Mouse (Mus musculus) cerebellum, postnatal 4 days (tissue): ENCODE measurements at regions not wholly inside any gene's neighbourhood (a gene's known extent, or its start where the extent isn't known, plus 50 kb on each side); places are given as distances from the start of the nearest gene placed in this dataset.
"Not testable (repeated sequence)": the region's sequence is repeated elsewhere in the genome, so short reads cannot be mapped to it uniquely, and the experiment has no call there.

Experiments
- DNase-seq, 2 experiments: peaks; one replicate each; pipeline ENCODE4 v3.0.0; 2022; ENCODE audit warnings: low spot score in 2 of 2, mixed read lengths in 1 of 2

DNA sequence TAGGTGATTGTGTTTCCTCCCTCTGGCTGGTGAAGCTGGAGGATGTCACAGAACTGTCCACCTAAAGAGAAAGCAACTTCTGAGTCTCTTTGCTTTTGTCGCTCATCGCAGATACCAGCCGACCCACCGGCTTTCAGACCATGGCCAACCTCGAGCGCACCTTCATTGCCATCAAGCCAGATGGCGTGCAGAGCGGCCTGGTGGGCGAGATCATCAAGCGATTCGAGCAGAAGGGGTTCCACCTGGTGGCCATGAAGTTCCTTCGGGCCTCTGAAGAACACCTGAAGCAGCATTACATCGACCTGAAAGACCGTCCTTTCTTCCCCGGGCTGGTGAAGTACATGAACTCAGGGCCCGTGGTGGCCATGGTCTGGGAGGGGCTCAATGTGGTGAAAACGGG is 131.7 kb downstream of the Nuak1 start:
- not testable (repeated sequence) for DNase-seq

DNA sequence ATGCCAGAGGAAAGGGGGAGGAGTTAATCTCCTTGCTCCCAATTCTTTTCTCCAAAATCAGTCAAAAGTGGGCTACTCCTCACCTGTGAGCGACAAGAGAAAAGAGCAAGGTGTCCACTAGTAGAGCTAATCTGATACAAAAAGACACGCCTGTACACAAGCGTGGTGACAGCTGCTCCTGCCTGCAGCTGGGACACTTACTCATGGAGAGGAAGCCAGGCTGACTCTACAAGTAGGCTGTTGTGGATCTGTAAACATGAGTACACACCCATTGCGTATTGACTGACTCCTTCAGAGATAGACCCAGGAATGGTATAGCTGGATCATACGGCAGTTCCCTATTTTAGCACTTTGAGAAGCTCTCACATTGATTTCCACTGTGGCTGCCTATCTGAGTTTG is 129.7 kb downstream of the Nuak1 start:
- no peak for DNase-seq

DNA sequence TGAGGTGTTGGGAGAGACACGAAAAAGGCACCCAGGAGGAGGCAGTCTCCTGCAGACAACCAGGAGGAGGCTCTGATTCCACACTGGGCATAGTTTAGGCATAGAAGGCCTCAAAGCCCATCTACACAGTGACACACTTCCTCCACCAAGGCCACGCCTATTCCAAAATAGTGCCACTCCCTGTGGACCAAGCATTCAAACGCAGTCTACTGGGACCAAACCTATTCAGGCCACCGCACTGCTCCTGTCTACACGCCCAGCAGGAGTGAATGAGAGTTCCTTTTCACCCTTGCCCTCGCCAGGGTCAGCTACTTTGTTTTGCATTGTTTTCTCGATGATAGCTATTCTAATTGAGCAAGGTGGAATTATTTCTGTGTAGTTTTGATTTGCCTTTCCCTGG is 127.7 kb downstream of the Nuak1 start:
- no peak for DNase-seq

DNA sequence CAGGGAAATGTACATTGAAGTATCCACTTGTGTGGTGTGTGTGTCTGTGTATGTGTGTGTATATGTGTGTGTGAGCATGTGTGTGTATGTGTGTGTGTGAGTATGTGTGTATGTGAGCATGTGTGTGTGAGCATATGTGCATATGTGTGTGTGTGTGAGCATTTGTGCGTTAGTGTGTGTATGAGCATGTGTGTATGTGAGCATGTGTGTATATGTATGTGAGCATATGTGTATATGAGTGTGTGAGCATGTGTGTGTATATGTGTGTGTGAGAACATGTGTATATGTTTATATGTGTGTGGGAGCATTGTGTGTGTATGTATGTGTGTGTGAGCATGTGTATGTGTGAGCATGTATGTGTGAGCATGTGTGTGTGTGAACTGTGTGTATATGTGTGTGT is 123.5 kb downstream of the Nuak1 start:
- DNase-seq = no peak

DNA sequence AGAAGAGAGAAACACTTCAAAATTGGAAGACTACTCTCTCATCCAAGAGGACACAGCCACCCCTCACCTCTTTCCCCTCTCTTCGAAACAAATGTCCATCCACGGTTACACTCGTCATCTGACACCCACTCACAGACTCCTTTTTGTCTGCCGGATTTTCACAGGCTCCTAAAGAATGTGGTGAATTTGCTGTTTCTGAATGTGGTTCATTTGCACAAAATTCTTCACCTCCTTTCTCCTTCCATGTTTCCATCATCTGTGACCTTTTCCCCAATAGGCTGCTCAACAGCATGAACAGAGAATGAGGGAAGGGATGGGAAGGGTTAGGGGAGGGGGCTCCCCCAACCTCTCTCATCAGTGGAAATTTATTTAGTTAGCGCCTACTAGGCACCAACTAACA is 122.4 kb downstream of the Nuak1 start:
- no peak for DNase-seq
